Mouse (Mus musculus) urinary bladder, adult 2 months (tissue): ENCODE data around the gene Mafg. TPM values are rescaled to one million over a fixed set of nuclear protein-coding genes. Genes with fewer than 3 reads are reported as not detected.
A peak's percentile ranks its signal among the peaks of the same experiment; 100 is the strongest.

Experiments
- DNase-seq: peaks from one replicate; pipeline ENCODE4 v3.0.0; 2022; ENCODE audit warnings: low spot score
- polyA plus RNA-seq: library from polyadenylated mRNA; depleted of rRNA; stranded (reverse); fragments of >200 nt; gene quantifications from 2 replicates; pipeline ENCODE4 v1.2.3, GENCODE M21; 2012

The Mafg gene
- polyA plus RNA-seq, 1 experiment = 62.5 TPM

GRCm38 (mm10) chr11:120647047-120647830 lies 13.8 kb upstream of the Mafg start:
- DNase-seq = no peak

- peak; percentile 85 for DNase-seq
Observed at GRCm38 (mm10) chr11:120643601-120643987, 10.2 kb upstream of the Mafg start, which contains the start of gene Pycr1. Pycr1 (minus strand) TSS chr11:120643769.

DNA sequence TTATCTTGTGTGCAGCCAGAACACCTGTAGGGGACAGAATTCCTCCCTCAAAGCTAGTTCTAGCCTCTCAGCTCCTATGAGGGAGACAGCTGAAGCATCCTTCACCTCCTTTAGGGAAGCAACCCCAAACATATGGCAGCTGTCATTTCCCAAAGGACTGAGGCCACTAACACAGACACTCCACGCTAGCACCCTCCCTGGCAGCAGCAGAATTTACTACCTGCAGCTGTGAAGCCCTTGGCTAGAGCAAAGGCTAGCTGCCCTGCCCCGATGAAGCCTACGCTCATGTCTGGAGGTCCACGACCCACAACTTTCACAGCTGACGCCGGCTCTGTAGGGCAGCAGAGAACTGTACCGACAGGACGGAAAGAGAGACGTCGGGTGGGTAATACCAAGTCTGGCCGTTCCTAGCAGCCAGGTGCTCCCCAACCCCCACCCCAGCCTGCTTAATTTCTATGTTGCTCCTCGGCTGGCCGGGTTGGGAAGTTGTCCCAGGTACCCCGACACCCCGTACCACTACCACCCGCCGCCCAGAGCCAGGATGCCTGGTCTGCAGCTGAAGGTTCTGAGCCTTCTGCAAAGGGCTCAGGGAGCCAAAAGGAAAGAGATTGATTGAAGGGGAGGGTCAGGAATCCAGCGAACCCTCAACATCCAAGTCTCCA lies 9.7 kb upstream of the Mafg start:
- DNase-seq = no peak

DNA sequence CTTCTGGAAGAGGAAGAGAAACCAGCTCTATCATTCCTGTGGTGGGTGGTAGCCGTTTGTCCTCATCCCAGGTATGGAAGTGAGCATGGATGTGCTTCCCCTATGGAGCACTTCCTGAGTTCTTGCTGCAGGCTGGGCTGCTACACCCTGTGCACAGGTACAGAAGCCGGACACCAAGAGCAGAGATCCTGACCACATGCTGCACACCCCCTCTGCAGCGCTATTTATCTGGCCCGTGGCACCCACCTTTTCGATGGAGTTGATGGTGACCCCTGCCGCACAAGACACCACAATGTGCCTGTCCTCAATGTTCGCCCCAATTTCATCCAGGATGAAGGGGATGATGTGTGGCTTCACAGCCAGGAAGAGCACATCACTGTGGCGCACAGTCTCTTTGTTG lies 8.5 kb upstream of the Mafg start:
- DNase-seq = no peak

DNA sequence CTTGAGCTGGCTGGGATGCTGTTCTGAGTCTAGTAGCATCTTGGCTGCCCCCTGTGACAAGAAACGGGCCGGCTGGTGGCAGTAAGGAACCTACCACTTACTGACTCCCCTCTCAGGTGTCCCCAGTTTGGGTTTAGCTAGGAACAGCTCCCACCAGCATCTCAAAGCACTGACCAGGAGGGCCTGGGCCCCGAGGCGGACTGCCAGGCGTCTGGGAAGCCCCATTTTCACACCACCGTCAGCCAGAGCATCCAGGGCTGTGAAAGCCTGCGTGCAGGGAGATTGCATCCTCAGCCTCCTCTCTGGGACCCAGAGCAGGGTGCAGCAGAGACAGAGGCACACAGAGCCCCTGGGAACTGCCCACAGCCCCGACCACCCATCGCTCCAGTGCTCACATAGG lies 7.9 kb upstream of the Mafg start:
- no peak for DNase-seq

DNA sequence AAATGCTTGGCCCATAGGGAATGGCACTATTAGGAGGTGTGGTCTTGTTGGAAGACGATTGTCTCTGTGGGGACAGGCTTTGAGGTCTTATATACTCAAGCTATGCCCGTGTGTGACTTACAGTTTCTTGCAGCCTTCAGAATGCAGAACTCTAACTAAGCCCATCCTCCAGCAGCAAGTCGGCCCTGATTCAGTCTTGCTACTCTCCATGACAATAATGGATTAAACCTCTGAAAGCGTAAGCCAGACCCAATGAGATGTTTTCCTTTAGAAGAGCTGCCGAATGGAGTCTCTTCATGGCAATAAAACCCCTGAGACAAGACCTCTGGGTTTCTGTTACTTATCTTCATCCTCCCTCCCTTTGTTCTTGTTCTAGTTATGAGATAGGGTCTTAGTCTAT lies 1.4 kb upstream of the Mafg start:
- DNase-seq = no peak

GRCm38 (mm10) chr11:120632559-120633519 lies 561 bp downstream of the Mafg start:
- DNase-seq = peak; percentile 72

DNA sequence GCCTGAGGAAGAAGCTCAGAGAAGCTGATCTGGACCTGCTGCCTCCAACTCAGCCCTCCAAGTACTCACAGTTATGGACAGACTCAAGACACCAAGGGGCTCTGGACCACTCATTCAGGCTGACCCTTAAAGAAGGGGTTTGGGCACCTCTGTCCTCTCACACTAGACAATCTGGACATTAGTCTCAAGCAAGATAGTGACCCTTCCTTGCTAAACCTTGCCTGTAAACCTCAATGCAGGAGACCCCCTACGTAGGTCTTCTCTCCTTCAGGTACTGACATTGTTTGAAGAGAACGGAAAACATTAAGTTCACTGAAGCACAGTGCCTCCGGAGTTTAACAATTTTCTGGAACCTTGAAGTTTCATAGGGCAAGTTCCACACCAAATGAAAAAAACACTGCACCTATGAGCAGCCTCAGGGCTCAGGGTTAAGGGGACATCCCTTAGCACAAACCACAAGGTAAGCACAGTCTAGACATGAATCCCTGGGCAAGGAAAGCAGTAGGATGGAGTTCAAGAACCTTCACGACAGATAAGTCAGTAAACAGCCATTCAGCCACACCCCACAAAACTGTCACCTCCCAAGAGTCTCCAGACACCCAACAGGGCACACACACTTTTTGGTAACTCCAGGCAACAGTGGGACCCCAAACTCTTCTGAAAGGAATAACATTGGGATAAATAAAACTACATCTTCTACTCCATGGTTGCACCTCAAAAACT lies 1.5 kb downstream of the Mafg start:
- DNase-seq = no peak

GRCm38 (mm10) chr11:120630881-120631725 lies 2.3 kb downstream of the Mafg start:
- DNase-seq = no peak

DNA sequence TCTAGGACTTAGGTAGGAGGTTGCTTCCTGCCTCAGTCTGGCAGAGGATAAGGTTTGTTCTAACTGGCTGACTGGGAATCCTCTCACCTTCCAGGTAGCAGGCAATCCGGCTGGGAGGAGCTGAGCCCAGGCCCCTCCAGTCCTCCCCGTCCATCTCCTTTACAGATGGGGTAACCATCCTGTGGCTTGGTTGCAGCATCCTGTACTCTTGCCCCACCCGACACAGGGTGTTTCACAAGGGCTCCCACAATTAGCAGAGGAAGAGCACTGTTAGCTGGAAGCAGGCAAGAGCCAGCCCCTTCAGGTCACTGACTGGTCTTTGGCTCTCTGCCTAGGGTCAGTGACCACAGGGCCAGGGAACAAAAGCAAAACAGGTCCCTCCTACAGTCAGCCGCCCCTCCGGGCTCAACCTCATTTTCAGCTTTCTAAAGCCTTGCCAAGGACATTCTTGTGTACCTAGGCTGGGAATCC lies 3.0 kb downstream of the Mafg start:
- DNase-seq = no peak

- DNase-seq = no peak
Observed at GRCm38 (mm10) chr11:120629911-120630310, 3.5 kb downstream of the Mafg start.

GRCm38 (mm10) chr11:120629341-120629730 lies 4.1 kb downstream of the Mafg start:
- no peak for DNase-seq

GRCm38 (mm10) chr11:120628601-120629340 lies 4.6 kb downstream of the Mafg start:
- DNase-seq = no peak

DNA sequence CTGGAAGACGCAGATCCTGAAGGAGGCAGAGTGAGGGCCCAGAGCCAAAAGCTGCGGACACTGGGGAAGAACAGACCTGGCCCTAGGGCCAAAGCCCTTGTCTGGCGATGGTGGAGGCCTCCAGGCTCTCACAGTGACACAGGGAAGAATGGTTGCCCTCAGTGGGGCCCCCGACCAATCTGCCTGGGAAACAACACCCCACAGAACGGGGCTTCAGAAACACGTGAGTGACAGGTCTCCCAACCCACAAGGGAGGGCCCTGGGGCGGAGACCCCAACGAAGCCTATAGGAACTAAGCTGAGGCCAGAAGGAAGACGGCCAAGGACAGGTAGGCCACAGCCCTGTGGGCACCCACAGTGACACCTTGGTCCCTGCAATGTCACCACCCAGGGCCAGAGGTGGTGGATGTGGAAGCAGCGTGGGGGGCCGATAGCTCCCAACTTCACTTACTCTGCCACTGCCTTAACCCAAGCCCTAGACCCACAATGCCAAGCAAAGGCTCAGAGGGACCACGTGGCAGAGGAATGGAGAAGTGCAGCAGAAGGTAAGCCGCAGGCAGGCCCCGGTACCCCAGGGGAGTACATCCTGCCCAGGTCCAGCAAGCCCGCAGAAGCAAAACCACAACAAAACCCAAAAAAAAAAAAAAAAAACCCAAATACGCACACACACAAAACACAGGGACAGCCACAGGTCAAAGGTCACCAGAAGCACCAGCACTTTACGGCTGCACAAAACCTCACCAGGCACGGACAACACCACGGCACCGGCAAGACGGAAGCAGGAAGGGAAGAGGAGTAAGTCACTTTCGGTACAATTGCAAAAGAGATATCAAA lies 5.7 kb downstream of the Mafg start:
- DNase-seq = peak; percentile 20

DNA sequence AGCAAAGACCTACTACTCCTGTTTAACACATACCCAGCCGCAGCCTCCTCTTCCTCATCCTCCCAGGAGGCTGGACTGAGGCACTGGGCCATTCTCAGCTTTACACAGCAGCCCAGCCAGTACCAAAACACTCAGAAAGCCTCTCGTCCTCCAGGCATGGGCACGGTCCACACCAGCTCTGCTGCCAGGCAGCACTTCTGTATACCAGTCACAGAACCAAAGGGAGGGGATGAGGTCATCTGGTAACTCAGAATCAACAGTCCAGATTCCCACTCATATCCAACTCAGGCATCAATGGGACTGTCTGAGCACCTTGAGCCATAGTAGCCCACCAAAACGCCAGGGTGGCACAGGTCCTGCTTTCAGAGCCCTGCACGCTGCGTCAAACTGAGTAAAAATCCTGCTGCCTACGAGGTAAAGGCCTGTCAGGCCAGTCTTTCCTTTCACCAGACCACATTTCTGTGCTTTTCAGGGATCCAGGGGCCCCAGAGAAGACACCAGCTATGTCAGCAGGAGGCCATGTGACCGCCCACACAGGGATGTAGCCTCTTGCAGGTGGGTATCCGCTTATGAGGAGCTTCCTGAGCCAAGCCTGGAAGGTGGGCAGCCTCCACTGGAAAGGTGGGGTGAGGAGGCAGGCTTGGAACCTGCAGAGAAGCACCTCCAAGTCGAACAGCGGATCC lies 6.5 kb downstream of the Mafg start:
- no peak for DNase-seq

DNA sequence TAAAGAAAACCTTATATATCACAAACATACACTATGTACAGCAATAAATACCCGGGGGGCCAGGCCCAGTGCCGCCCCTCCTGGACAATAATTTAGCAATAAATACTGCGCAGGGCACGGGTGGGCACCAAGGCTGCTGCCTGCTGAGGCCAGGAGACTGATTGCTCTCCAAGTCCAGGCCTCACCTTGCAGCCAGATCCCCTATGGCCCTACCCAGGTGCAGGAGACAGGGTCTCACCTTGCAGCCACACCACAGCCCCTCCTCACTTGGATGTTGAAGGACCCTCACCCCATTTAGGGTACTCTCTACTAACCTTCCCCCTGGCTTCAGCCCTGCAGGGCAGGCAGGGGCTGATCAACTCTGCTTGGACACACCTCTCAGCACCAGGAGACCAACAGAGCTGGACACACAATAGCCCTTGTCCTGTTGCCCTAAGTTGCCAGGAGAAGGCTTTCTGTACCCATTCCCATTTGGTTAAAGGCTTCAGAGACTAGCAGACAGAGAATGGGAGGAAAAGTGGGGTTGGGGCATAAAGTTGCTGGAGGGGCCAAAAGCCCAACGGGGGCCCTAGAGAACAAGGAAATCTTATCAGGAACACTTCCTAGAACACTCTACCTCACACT lies 8.1 kb downstream of the Mafg start, which contains the start of gene Sirt7:
Gene Sirt7 (minus strand): TSS at position 89 of the 624 bp plus-strand sequence.
- DNase-seq = peak; percentile 19

DNA sequence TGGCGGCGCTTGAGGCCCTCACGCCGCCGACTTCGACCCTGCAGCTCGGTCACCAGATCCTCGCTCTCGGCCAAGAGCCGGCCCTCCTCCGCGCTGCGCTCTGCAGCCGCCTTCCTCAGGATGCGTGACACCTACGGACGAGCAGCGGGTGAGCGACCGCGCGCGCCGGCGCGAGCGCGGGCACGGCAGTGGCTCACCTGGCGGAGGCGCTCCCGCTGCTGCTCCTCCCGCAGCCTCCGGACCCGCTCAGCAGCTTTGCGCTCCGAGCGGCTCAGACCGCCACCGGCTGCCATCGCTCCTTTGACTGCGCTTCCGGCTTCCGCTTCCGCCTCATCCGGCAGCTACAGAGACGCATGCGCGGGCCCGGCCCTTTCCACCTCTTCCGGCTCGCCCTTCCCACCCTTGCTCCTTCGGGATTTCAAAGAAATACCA lies 8.7 kb downstream of the Mafg start:
- DNase-seq = peak; percentile 70
